Mouse (Mus musculus) heart, postnatal 0 days (tissue): ENCODE results near the gene Tcte1.

ENCODE experiments used
- CTCF ChIP-seq: IDR thresholded peaks from 2 replicates; pipeline ENCODE4 v1.5.1; 2016; ENCODE audit warnings: antibody characterized with exemption, control low read depth, low read depth
- EP300 ChIP-seq: IDR thresholded peaks from 2 replicates; pipeline ENCODE4 v1.6.1; 2016; ENCODE audit warnings: antibody characterized with exemption, low read depth

GRCm38 (mm10) chr17:45544001-45544872 lies 21.0 kb downstream of the Tcte1 start:
- no peak for TF ChIP-seq CTCF
- TF ChIP-seq EP300, result no peak
